Mouse (Mus musculus) neural tube, embryonic 15.5 days (tissue): ENCODE data around the gene Grwd1. TPM values are rescaled to one million over a fixed set of nuclear protein-coding genes. Genes with fewer than 3 reads are reported as not detected.
A peak's percentile ranks its signal among the peaks of the same experiment; 100 is the strongest.

Experiments
- ATAC-seq: fragments of 200-750 bp; cut with Nextera tagmentation; 2 replicates; pipeline ENCODE4 v1.8.0; 2017; ENCODE audit warnings: mild to moderate bottlenecking, moderate TSS enrichment, moderate library complexity; ENCODE audit not compliant: low FRiP score
- H3K27ac ChIP-seq: fragments of 300-500 bp; sonication (generic); replicated peaks from 2 replicates; pipeline ENCODE4 v1.5.1; 2015; ENCODE audit warnings: mild to moderate bottlenecking, inconsistent platforms
- H3K27me3 ChIP-seq: fragments of 300-500 bp; sonication (generic); replicated peaks from 2 replicates; pipeline ENCODE4 v1.6.1; 2015; ENCODE audit warnings: inconsistent platforms
- H3K36me3 ChIP-seq: fragments of 300-500 bp; sonication (generic); 2 replicates; pipeline ENCODE4 v1.6.1; 2015; ENCODE audit warnings: inconsistent platforms
- H3K4me1 ChIP-seq: fragments of 300-500 bp; sonication (generic); 2 replicates; pipeline ENCODE4 v1.6.1; 2015; ENCODE audit warnings: inconsistent platforms
- H3K4me2 ChIP-seq: fragments of 300-500 bp; sonication (generic); 2 replicates; pipeline ENCODE4 v1.6.1; 2015; ENCODE audit warnings: inconsistent platforms, mild to moderate bottlenecking, moderate library complexity
- H3K4me3 ChIP-seq: fragments of 300-500 bp; sonication (generic); replicated peaks from 2 replicates; pipeline ENCODE4 v1.5.1; 2015; ENCODE audit warnings: mild to moderate bottlenecking, inconsistent platforms
- H3K9ac ChIP-seq: fragments of 300-500 bp; sonication (generic); replicated peaks from 2 replicates; pipeline ENCODE4 v1.6.1; 2015; ENCODE audit warnings: mild to moderate bottlenecking, inconsistent platforms
- H3K9me3 ChIP-seq: fragments of 300-500 bp; sonication (generic); replicated peaks from 2 replicates; pipeline ENCODE4 v1.6.1; 2016; ENCODE audit warnings: inconsistent platforms
- WGBS: fragments of 180-500 bp; shearing (Covaris S2); methylation state at CpG from one replicate; pipeline ENCODE4 v1.1.7; 2015; ENCODE audit warnings: mixed read lengths; 5-methylcytosine and 5-hydroxymethylcytosine counted together
- polyA plus RNA-seq: library from polyadenylated mRNA; unstranded; fragments of >200 nt; fragmentation: Nextera tagmentation; extraction: Ambion mirVana; gene quantifications from 2 replicates; pipeline ENCODE4 v1.2.1, GENCODE M21; 2015

The Grwd1 gene
- polyA plus RNA-seq, 1 experiment from 2014 or later, result 40.7 TPM

DNA sequence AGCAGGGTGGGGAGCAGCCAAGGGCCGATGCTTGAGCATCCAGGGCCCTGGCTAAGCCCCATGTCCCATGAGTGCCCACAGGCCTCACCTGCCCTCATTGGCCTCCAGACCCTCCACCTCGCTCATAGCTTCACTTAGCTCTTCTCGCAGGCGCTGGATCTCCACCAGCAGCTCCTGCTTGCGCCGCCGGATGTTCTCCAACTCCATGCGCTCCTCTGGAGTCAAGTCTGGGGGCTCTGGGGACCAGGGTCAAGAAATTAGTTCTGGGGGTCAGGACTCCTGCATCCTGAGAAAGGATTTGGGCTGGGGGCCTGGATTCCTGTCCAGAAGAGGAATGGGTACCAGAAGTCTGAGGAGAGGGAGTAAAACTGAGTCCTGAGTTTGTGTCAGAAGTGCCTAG, 17.8 kb downstream of the Grwd1 start:
- Histone ChIP-seq H3K36me3 (peaks cover 47% of the 10 kb centered on the region), H3K4me3 (peak overlapping the region; percentile 93), H3K4me1 (peaks cover 45% of the 10 kb centered on the region), H3K9ac (peak overlapping the region; percentile 100), H3K4me2 (peak overlapping the region; percentile 80), H3K9me3 (no peaks in the 10 kb centered on the region), H3K27me3 (no peaks in the 10 kb centered on the region), H3K27ac (peak overlapping the region; percentile 100; the same call in 1 of the 2 replicates)
- WGBS, result 88% methylated on average over 8 of the region's 8 CpGs
- no peak for ATAC-seq

DNA sequence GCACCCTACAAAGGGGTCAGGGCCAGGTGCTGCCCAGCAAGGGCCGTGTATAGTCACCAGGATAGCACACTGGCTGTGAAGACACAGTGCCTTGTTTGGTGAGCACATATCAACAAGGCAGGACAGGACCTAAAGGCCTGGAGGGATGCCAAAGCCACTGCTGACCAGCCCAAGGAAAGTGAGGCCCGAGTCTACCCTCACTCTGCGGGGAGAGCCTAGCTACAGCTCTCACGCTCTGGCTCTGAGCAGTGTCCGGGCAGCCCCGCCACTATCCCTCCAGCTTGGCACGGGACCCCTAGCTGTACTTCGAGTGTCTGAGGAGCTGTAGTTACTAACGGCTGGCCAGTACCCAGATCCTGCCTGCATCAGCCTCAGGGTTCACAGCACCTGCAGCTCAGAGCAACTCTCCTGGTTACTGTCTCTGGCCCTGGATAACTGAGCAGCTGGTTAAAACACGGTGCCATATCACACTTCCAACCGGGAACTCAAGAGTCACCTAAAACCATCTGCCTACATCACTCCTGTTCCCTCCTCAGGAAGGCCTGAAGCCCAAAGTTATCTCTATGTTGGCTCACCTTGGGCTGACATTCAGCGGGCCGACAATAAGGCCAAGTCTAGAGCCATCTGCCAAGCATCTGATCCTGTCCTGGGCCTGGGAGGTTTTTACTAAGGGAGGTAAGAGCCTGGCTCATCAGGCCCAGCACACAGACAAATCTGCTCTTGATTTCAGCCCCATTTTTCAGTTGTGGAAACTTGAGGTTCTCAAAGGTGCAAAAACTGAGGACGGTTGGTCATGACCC, 21.3 kb downstream of the Grwd1 start:
- Histone ChIP-seq H3K9ac (no peak overlapping the region), H3K4me2 (no peak overlapping the region), H3K27ac (0 out of 2 replicates have a peak overlapping the region, but pooled peaks have one; percentile 7), H3K9me3 (no peaks in the 10 kb centered on the region), H3K36me3 (peaks cover 60% of the 10 kb centered on the region), H3K4me1 (peaks cover 38% of the 10 kb centered on the region), H3K27me3 (no peaks in the 10 kb centered on the region), H3K4me3 (no peak overlapping the region)
- no peak for ATAC-seq
- WGBS, result 85% methylated on average over 14 of the region's 14 CpGs

DNA sequence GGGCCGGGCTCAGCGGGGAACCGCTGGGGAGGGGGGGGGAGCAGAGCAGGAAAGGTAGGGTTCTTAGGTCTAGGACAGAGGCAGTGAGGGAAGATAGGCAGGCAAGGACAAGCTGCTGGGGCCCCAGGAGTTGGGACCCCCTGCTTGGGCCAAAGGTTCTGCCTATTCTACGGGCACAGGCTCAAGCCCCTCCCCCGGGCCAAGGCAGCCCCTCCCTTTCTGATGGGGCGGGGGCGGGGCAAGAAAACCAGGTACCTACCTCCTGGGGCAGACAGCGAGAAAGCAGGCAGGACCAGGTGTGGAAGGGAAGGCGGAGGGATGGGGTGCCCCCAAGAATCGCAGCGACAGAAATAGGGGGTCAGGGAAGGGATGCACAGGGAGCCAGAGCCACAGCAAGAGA, 22.3 kb downstream of the Grwd1 start:
- WGBS, result 47% methylated on average over 9 of the region's 11 CpGs
- H3K36me3 ChIP-seq, result peaks cover 68% of the 10 kb centered on the region
- H3K9ac ChIP-seq, result no peak overlapping the region
- H3K27ac ChIP-seq, result peak overlapping the region; percentile 25; the same call in 1 of the 2 replicates
- H3K9me3 ChIP-seq, result no peaks in the 10 kb centered on the region
- peaks cover 38% of the 10 kb centered on the region for H3K4me1 ChIP-seq
- ATAC-seq, result no peak
- no peaks in the 10 kb centered on the region for H3K27me3 ChIP-seq
- no peak overlapping the region for H3K4me3 ChIP-seq
- no peak overlapping the region for H3K4me2 ChIP-seq

- no peak overlapping the region for H3K4me2 ChIP-seq
- H3K9ac ChIP-seq, result no peak overlapping the region
- no peak for ATAC-seq
- no peaks in the 10 kb centered on the region for H3K9me3 ChIP-seq
- peaks cover 19% of the 10 kb centered on the region; the same call in 1 of the 2 replicates for H3K4me1 ChIP-seq
- H3K36me3 ChIP-seq, result peaks cover 71% of the 10 kb centered on the region
- 62% methylated on average over 5 of the region's 5 CpGs for WGBS
- no peak overlapping the region for H3K4me3 ChIP-seq
- H3K27me3 ChIP-seq, result no peaks in the 10 kb centered on the region
- peak overlapping the region; percentile 48 for H3K27ac ChIP-seq
Observed at GRCm38 (mm10) chr7:45805941-45806340, 24.8 kb downstream of the Grwd1 start.

DNA sequence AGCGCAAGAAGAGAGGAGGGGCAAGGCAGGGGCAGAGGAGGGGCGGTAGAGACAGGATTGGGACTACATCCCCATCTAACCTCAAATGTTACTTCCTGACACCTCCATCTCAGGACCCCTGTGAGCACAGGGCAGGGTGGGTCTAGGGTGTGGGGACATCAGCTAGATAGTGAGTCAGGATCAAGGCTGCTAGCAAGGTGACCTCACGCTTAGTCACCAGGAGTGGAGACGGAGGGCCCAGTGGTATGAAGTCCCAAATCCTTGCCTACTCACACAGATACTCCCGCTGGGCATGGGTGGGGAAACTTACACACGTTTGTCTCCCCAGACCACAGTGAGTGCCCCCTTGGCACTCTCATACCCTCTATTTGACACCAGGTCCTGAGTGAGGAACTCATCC, 28.2 kb downstream of the Grwd1 start:
- 87% methylated on average over 6 of the region's 6 CpGs for WGBS
- Histone ChIP-seq H3K27me3 (no peaks in the 10 kb centered on the region; the same call in 1 of the 2 replicates), H3K4me2 (no peak overlapping the region), H3K4me1 (peaks cover 31% of the 10 kb centered on the region), H3K9me3 (no peaks in the 10 kb centered on the region), H3K27ac (no peak overlapping the region), H3K4me3 (no peak overlapping the region), H3K9ac (no peak overlapping the region), H3K36me3 (peaks cover 47% of the 10 kb centered on the region)
- no peak for ATAC-seq

DNA sequence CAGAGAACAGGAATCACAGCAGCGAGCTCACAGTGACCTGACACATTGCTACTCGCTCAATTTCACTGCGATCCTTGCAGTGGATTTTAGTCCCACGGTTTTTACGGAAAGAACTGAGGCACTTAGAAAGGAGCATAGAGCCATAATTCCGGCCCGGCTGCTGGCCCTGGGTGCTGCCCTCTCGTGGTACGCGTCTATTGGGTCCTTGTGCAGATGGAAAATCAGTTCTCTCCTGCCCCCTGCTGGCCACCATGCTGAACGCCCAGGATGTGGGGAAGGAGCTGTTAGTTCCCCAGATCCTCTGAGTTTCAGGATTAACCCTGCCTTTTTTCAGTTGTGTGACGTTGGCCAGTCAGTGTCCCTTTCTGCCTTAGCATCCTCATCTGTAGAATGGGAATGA, 29.4 kb downstream of the Grwd1 start:
- Histone ChIP-seq H3K4me2 (peak overlapping the region; percentile 1; the same call in 1 of the 2 replicates), H3K36me3 (peaks cover 43% of the 10 kb centered on the region), H3K9me3 (no peaks in the 10 kb centered on the region), H3K4me3 (no peak overlapping the region), H3K27me3 (no peaks in the 10 kb centered on the region; the same call in 1 of the 2 replicates), H3K27ac (no peak overlapping the region), H3K9ac (no peak overlapping the region), H3K4me1 (peaks cover 34% of the 10 kb centered on the region)
- ATAC-seq, result peak; percentile 67
- 3% methylated on average over 12 of the region's 12 CpGs for WGBS

- Histone ChIP-seq H3K4me3 (no peak overlapping the region; the same call in 1 of the 2 replicates), H3K4me2 (peak overlapping the region; percentile 15; the same call in 1 of the 2 replicates), H3K9ac (no peak overlapping the region), H3K27ac (no peak overlapping the region), H3K27me3 (no peaks in the 10 kb centered on the region; the same call in 1 of the 2 replicates), H3K4me1 (peaks cover 31% of the 10 kb centered on the region), H3K9me3 (no peaks in the 10 kb centered on the region), H3K36me3 (peaks cover 49% of the 10 kb centered on the region)
- ATAC-seq, result no peak
- WGBS, result 25% methylated on average over 24 of the region's 25 CpGs
Observed at GRCm38 (mm10) chr7:45800546-45801204, 30.1 kb downstream of the Grwd1 start.

- H3K4me1 ChIP-seq, result peaks cover 31% of the 10 kb centered on the region
- H3K4me2 ChIP-seq, result no peak overlapping the region
- no peak overlapping the region for H3K9ac ChIP-seq
- H3K9me3 ChIP-seq, result no peaks in the 10 kb centered on the region
- no peak for ATAC-seq
- H3K36me3 ChIP-seq, result peaks cover 56% of the 10 kb centered on the region
- peaks cover 3% of the 10 kb centered on the region for H3K27me3 ChIP-seq
- no peak overlapping the region for H3K4me3 ChIP-seq
- H3K27ac ChIP-seq, result no peak overlapping the region
- 39% methylated on average over 7 of the region's 7 CpGs for WGBS
Observed at GRCm38 (mm10) chr7:45800001-45800400, 30.7 kb downstream of the Grwd1 start.

DNA sequence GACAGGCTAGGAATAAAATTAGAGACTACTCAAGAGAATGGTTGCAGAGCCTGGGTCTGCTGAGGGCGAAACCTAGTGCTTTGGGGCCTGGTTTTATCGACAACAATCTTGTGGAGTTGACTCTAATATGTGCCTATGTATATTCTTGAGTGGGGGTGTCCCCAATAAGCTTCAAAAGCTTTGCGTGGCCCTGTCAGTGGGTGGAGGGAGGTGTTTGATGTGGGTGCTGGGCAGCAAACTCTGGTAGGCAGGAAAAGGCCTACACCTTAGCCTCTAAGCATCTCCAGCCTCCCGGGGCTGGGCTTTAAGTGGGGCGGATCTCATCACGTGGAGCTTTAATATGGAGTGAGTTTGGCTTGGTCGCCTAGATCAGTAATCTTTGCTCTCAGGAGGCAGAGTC, 31.8 kb downstream of the Grwd1 start:
- no peak overlapping the region for H3K9ac ChIP-seq
- no peak for ATAC-seq
- H3K36me3 ChIP-seq, result peaks cover 61% of the 10 kb centered on the region
- no peaks in the 10 kb centered on the region for H3K9me3 ChIP-seq
- H3K4me2 ChIP-seq, result peak overlapping the region; percentile 54; the same call in 1 of the 2 replicates
- peaks cover 8% of the 10 kb centered on the region for H3K27me3 ChIP-seq
- H3K4me1 ChIP-seq, result peaks cover 31% of the 10 kb centered on the region
- H3K4me3 ChIP-seq, result no peak overlapping the region
- WGBS, result 52% methylated on average over 7 of the region's 7 CpGs
- no peak overlapping the region for H3K27ac ChIP-seq

DNA sequence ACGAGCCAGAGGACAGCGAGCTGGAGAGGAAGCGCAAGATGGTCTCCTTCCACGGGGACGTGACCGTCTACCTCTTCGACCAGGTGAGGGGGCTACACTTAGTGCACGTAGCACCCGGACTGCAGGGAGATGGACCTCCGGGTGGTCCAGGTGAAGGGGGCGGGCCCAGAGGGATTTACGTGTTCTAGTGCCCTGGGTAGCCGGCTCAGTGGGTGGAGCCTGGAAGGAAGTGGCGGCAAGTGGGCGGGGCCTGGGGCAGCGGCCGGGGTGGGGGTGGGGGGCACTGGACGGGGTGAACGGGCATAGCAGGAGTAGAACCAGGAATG, 32.3 kb downstream of the Grwd1 start:
- Histone ChIP-seq H3K4me1 (peaks cover 31% of the 10 kb centered on the region), H3K9me3 (no peaks in the 10 kb centered on the region), H3K4me3 (peak overlapping the region; percentile 21), H3K36me3 (peaks cover 63% of the 10 kb centered on the region), H3K9ac (peak overlapping the region; percentile 31; the same call in 1 of the 2 replicates), H3K27me3 (peaks cover 8% of the 10 kb centered on the region), H3K4me2 (peak overlapping the region; percentile 54), H3K27ac (no peak overlapping the region)
- no peak for ATAC-seq
- 6% methylated on average over 19 of the region's 19 CpGs for WGBS

DNA sequence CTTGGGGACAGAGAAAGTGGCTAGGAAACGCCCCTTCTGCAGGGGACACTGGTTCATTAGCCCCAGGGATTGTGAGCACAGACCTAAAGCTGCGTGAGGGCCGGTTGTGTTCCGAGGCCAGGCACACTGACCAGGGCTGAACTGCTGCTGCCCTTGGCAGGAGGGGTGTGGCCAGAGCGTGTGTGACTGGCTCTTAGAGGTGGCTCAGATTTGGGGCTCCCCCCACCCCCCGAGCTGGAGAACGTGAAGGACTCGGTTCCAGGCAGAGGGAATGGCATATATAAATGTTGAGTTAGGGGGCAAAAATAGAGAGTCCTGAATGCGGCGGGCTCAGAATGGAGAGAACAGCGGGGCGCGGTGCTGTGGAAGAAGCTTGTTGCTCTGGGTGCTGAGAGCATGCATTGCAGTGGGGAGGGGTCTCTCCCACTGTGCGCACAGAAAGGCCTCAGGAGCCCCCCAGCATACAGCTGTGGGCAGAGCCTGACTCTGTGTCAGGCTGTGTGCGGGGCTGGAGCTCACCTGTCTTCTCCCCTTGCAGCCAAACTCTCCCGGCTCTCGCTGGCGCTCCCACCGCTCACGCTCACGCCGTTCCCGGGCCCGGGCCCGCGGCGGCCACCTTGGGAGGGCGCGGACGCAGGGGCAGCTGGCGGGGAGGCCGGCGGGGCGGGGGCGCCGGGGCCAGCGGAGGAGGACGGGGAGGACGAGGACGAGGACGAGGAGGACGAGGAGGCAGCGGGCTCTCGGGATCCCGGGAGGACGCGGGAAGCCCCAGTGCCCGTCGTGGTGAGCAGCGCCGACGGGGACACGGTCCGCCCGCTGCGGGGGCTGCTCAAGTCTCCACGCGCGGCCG, 32.9 kb downstream of the Grwd1 start:
- Histone ChIP-seq H3K36me3 (peaks cover 64% of the 10 kb centered on the region), H3K27ac (no peak overlapping the region), H3K9ac (peak overlapping the region; percentile 31; the same call in 1 of the 2 replicates), H3K4me1 (peaks cover 31% of the 10 kb centered on the region), H3K4me3 (peak overlapping the region; percentile 21), H3K27me3 (peaks cover 8% of the 10 kb centered on the region), H3K4me2 (peak overlapping the region; percentile 54), H3K9me3 (no peaks in the 10 kb centered on the region)
- WGBS, result 3% methylated on average over 58 of the region's 60 CpGs
- ATAC-seq, result no peak
